Mouse (Mus musculus) right cerebral cortex, postnatal 25 days (tissue): Measurements from ENCODE around the gene Gm8113.
"Not testable (repeated sequence)": the region's sequence is repeated elsewhere in the genome, so short reads cannot be mapped to it uniquely, and the experiment has no call there.

Experiments
- DNase-seq: peaks from one replicate; pipeline ENCODE4 v3.0.0; 2022

Gene Gm8113

GRCm38 (mm10) chr14:43924688-43925403, at the start of gene Gm8113:
Gene Gm8113 (plus strand): TSS chr14:43925390.
- DNase-seq: peak; percentile 34

GRCm38 (mm10) chr14:43875417-43875816, 49.8 kb upstream of the Gm8113 start, which contains the start of gene Ear1:
Gene Ear1 (minus strand): TSS chr14:43875517.
- not testable (repeated sequence) for DNase-seq

- DNase-seq: not testable (repeated sequence)
These were observed 47.4 kb upstream of the Gm8113 start for GRCm38 (mm10) chr14:43877789-43878188.

- not testable (repeated sequence) for DNase-seq
These were observed 45.1 kb upstream of the Gm8113 start for GRCm38 (mm10) chr14:43879966-43880545.

- not testable (repeated sequence) for DNase-seq
These were observed 39.0 kb upstream of the Gm8113 start for GRCm38 (mm10) chr14:43886235-43886634.

- not testable (repeated sequence) for DNase-seq
These were observed 33.9 kb upstream of the Gm8113 start for GRCm38 (mm10) chr14:43891288-43891687.

GRCm38 (mm10) chr14:43895357-43895756, 29.8 kb upstream of the Gm8113 start:
- not testable (repeated sequence) for DNase-seq

- not testable (repeated sequence) for DNase-seq
These were observed 26.6 kb upstream of the Gm8113 start for GRCm38 (mm10) chr14:43898577-43898976.

GRCm38 (mm10) chr14:43918214-43918613, 7.0 kb upstream of the Gm8113 start:
- not testable (repeated sequence) for DNase-seq

- DNase-seq: not testable (repeated sequence)
These were observed 1.7 kb upstream of the Gm8113 start, which contains the start of gene Ear10 for GRCm38 (mm10) chr14:43923459-43923858. Gene Ear10 (minus strand): TSS chr14:43923559.

GRCm38 (mm10) chr14:43925404-43925950, 287 bp downstream of the Gm8113 start:
- DNase-seq: not testable (repeated sequence)

GRCm38 (mm10) chr14:43932991-43933390, 7.8 kb downstream of the Gm8113 start:
- DNase-seq: peak; percentile 6

- not testable (repeated sequence) for DNase-seq
These were observed 8.2 kb downstream of the Gm8113 start for GRCm38 (mm10) chr14:43933399-43933798.

- not testable (repeated sequence) for DNase-seq
These were observed 28.2 kb downstream of the Gm8113 start for GRCm38 (mm10) chr14:43953382-43953781.

- not testable (repeated sequence) for DNase-seq
These were observed 29.9 kb downstream of the Gm8113 start for GRCm38 (mm10) chr14:43955074-43955473.

GRCm38 (mm10) chr14:43956769-43957168, 31.6 kb downstream of the Gm8113 start, which contains the start of gene Ang5:
Gene Ang5 (plus strand): TSS chr14:43957069.
- DNase-seq: not testable (repeated sequence)
